Mouse (Mus musculus) T-cell, adult 2 months (primary cell): ENCODE measurements around the gene Gm5580.
"Not testable (repeated sequence)": the region's sequence is repeated elsewhere in the genome, so short reads cannot be mapped to it uniquely, and the experiment has no call there.

Experiments used
- DNase-seq: peaks from one replicate; pipeline ENCODE4 v3.0.0; 2022; ENCODE audit warnings: low spot score

Gene Gm5580

DNA sequence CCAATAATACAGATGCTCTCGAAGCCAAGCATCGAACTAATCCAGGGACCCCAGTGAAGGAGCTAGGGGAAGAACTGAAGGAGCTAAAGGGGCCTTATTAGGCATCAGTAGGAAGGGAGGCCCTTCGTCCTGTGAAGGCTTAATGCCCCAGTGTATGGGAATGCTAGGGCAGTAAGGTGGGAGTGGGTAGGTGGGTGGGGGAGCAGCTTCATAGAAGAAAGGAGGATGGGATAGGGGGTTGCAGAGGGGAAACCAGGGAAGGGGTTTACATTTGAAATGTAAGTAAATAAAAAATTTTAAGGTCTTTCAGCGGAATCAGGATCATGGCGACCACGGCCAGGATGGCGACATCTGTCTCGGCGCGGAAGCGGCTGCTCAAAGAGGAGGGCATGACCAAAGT is at the start of gene Gm5580:
Gene Gm5580, plus strand, starts transcription at position 301 of the 400 bp plus-strand sequence.
- not testable (repeated sequence) for DNase-seq

DNA sequence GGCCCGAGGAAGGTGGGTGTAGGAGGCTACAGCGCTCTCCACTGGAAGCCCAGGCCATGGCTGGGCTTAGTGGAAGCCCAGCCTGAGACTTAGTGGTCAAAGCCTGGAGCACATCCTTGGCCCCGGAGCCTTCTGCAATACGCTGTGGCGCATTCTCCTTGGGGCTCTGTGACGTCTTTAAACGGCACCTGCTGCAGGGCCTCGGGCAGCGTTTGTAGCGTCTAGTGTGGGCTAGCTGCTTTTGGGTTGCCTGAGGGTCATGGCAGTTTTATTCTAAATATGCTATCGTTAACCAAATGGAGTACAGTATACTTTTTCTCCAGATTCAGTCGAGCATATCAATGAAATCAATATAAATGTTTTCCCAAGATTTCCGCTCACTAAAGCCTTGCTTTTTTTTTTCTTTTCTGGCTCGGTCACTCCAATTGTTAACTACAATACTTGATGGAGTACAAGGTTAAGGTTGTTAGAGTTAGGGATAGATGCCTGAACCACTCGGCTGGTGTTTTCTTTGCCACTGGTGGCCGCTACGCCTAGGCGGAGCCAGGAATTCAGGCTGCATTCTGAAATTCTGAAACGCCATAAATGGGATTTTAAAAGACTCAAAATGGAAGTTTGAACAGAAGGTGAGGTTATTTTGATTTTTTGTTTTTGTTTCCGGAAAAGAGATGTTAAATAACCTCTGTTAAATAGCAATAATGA is 44.5 kb upstream of the Gm5580 start, which contains the start of gene Olfr212:
Gene Olfr212, plus strand, starts transcription at position 215 of the 702 bp plus-strand sequence.
- not testable (repeated sequence) for DNase-seq

DNA sequence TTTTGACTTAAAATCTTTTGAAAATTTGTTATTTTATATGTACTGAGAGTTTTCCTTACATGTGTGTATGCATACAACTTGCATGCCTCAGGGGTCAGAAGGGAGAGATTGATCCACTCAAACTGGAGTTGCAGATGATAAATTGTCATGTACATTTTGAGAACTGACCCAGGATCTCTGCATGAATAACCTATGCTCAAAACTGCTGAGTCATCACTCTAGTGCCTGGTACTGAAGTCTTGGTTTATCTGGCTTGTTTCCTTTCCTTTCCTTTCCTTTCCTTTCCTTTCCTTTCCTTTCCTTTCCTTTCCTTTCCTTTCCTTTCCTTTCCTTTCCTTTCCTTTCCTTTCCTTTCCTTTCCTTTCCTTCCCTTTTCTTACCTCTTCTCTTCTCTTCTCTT is 36.1 kb upstream of the Gm5580 start:
- DNase-seq, result no peak

DNA sequence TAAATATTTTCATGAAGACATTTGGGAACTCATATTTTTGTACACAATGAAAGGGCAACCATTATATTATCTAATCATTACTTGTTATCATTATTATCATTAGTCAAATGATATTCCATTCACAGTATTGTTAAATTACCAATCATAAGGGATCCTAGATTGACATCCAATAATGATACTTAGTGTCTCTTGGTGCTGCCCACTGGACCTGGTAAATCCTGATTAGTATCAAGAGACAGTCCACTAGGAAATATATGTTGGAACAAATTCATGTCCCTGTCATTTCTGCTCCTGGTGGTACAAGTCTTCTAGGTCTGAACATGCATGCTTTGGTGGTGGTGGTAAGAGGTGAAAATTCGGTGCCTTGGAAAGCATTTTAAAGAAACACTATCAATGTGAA is 12.8 kb upstream of the Gm5580 start, which contains the start of gene Olfr213:
Gene Olfr213, plus strand, starts transcription at position 301 of the 400 bp plus-strand sequence.
- DNase-seq, result no peak

DNA sequence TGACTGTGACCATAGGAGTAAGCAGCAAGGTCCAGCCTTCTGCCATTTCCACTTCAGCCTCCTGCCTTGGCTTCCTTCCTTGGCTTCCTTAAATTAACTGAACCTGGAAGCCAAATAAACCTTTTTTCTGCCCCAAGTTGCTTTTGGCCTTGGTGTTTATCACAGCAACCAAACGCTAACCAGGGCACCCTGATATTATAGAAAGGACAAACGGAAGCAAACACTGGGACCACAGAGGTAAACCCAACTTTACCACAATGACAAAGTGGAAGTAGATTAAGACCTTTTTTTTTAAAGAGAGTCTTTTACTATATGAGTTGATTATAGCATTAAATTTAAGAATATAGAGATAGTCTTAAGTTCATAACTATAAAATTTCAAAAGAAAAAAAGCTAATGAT is 8.4 kb upstream of the Gm5580 start:
- DNase-seq, result no peak

DNA sequence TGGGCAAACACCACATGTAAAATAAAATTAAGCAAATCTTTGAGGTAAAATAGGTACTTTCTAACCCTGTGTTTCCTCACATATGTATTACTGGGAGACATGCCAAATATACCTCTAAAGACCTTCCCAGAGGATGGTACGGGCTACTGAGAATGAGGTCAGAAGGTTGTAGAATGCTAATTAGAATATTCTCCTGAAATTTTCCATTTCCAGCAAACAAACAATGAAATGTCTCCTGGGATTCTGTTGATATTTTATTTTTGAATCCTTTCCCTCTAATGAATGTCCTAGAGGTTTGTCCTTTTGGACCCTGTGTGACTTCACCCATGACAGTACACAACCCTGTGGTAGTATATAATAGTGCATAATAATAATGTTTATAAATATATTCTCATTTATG is 3.0 kb downstream of the Gm5580 start, which contains the start of gene Olfr214:
Gene Olfr214, plus strand, starts transcription at position 301 of the 400 bp plus-strand sequence.
- DNase-seq, result no peak

DNA sequence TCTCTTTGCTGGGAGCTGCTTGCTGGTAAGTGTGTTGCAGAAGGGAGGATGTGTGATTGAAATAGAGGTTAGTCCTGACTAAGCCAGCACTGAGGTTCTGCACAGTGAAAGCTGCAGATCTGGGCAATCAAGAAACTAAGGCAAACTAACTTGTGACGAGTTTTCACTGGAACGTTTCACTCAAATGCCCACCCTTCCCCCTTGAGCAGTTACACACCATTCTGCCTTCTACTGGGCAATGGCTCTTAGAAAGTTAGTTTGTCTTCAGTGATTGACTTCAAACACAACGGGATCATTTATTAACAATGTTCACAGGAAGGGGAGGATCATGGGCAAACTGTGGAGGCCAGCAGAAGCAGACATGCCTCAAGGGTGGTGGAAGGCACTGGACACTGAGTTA is 4.0 kb downstream of the Gm5580 start:
- no peak for DNase-seq

DNA sequence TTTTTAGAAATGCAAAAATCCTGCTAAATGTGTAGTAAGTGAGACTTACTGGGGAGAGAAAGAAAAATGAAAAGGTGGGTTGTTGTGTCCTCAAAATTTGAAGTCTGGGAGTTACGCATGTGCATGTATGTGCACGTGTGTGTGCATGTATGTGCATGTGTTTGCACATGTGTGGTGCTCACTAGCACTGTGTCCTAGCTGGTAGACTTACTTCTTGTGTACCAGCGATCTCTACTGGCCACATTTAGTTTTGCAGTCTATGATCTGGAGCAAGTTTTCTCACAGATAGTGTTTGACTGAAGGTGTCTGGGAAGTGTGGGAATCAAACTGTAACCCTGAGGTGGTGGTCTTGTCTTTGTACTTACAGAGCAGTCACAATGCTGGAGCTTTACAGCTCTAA is 18.9 kb downstream of the Gm5580 start:
- no peak for DNase-seq

DNA sequence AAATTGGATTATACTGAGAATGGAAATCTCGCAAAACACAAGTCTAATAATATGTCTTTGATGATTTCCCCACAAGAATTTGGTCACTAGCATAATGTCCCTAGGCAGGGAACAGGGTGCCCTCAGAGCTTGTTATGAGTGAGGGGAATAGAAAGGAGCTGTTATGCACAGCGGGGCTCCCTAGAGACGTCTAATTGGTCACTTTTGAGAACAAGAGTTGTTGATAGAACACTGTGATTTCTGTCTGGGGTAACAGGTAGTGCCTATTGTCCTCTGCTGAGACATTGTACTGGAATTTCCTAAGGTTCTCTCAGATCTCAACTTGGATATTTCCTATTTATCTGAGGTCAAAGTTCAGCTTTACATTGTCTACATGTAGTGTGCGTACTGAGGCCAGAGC is 33.2 kb downstream of the Gm5580 start, which contains the start of gene Olfr215:
Gene Olfr215, minus strand, starts transcription at position 101 of the 400 bp plus-strand sequence.
- no peak for DNase-seq

DNA sequence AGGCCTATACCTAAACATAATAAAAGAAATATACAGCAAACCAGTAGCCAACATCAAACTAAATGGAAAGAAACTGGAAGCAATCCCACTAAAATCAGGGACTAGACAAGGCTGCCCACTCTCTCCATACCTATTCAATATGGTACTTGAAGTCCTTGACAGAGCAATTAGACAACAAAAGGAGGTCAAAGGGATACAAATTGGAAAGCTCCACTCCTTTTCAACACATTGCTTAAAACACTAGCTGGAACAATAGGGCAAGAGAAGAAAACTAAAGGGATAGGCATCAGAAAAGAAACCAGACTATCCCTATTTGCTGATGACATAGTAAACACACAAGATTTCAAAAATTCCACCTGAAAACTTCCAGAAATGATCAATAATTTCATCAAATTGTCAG is 50.0 kb downstream of the Gm5580 start:
- not testable (repeated sequence) for DNase-seq
